Mouse (Mus musculus): Measurements from ENCODE around the gene Amigo2.
"Not testable (repeated sequence)": the region's sequence is repeated elsewhere in the genome, so short reads cannot be mapped to it uniquely, and the experiment has no call there.

The Amigo2 gene

DNA sequence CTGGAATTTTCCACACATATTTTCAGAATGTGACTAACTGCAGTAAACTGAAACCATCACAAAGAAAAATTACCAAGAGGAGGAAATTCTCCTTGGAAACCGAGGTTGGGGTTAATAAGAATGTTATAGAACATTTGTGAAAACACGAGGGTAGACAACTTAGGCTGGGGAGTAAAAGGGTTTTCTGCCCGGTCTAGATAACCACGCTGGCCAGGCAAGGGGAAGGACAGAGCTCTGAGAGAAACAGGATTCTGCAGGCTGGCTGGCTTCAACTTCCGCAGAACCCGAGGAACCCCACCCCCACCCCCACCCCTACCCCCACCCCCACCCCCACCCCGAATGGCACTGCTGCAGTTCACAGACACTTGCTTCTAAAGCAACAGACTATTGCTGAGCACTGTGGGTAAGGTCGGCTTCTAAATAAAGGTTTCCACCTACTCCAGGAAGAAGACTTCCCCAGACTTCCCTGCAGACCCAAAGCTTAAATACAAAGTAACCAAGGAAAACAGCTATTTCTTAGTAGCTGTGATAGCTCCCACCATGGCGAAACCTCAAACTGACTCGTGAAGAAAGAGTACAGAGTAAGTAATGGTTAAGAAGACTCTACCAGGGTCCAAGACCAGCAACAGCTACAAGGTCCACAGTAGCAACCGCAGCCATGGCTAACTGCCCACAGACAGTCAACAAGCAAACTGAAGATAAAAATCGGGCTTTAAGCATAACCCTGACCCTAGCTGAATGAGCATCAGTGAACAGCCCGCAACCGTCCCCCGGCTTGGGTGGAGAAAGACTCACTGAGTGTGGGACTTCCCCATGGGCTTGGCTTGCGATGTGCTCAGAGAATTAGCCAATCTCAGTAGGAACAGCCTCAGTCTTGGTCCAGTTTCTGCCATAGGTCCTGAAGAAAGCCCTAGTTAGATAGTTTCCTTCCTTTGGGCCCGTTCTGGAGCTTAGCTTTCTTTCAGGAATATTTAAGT lies 34.3 kb downstream of the Amigo2 start:
- DNase-seq: no peak

DNA sequence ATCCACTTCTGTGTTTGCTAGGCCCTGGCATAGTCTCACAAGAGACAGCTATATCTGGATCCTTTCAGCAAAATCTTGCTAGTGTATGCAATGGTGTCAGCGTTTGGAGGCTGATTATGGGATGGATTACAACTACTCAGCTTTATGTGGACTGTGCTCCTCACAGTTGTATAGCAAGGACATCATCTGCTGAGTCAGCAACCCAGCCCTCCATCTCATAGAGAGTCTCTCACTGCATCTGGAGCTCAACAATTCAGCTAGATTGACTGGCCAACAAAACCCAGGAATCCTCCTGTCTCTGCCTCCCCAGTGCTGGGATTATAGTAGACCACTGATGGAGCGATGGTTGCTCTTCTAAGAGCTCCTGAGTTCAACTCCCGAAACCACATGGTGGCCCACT lies 37.3 kb downstream of the Amigo2 start:
- DNase-seq: not testable (repeated sequence)

DNA sequence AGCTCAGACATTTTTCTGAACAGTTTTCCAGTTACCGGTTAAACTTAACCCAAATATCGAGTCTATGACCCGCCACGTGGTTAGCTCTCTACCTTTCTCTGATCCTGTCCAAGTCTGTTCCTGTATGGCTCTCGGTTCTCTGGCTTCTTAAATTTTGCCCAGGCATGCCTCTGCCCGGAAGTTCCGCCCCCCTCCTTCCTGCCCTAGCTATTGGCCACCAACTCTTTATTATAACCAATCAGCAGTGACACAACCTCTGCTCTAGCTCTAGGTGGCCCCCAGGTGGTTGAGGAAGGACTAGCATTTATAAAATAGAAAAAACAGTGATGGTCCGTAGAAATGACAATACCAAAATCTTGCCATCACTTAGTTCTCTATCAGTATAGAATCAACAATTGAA lies 40.6 kb downstream of the Amigo2 start:
- DNase-seq: no peak

DNA sequence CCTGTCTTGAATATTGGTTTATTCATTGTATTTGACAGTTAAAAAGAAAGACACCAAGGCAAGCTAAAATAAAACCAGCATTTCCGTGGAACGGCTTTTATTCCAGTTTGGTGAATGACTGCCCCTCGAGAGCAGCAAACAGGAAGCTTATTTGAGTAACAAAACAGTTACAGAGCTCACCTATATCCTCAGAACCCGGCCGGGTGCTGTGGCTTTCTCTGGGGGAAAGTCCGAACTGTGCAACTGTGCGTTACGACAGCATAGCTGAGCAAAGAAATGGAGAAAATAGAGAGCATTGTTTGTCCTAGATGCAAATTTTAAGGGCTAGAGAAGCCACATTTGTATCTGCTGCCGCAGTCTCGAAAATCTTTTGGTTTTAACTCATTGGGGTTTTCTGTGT lies 41.3 kb downstream of the Amigo2 start:
- no peak for DNase-seq

DNA sequence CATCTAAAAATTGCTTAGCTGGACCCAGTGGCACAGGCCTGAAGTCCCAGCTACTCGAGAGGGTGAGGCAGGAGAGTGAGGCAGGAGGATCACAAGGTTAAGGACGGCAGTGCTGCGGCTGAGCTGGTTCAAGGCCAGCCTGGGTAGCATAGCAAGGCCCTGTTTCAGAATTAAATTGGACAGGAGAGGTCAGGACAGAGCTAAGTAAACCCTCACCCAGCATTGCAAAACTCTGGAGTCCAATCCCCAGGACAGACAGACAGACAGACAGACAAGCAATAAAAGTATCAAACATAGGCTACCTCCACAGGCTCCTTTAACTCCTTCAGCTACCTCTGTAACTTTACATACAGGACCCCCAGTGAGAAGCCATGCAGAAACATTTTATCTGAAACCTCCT lies 42.2 kb downstream of the Amigo2 start:
- no peak for DNase-seq

DNA sequence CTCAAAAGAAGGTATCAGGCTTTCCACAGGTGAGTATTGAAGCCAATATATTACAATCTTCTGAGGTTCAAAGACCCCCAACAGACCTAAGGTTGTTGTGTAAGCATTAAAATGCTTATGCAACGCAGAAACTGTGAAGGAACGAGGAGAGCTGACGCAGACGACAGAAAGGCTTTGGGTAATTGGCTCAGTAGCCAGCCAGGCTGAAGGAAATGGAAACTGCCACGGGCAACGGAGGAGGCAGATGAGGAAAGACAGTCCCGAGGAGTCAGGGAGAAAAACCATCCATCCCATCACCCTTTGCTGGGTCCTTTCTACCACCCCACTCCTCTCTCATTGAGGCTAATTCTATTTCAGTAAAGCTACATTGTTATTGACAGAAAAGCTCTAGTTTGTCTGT lies 50.4 kb downstream of the Amigo2 start:
- DNase-seq: no peak

DNA sequence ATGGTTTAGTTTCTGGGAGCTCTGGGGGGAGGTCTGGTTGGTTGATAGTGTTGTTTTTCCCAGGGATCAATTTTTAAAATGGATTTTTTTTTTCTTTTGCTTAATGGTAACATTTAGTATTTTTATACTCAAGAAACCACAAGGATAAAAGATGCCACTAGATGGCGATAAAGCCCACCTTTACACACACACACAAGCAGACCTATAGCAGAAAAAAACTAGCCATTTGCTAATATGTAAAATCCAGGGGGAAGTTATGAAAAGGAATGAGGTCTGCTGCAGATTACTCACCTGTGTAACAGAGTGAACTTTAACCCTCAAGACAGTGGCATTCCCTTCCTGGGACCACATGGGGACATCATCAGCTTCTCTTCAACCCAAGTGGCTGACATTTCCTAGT lies 51.5 kb downstream of the Amigo2 start:
- DNase-seq: no peak

Measured in right cerebral cortex, postnatal 14 days (tissue).